Mouse (Mus musculus): Measurements from ENCODE around the gene Klhl11.

Klhl11 gene

GRCm38 (mm10) chr11:100414021-100414913, 58.3 kb downstream of the Klhl11 start, which contains the start of gene P3h4:
TSS of gene P3h4 (minus strand) at chr11:100414836.
- DNase-seq (ENCODE audit: low read depth, low spot score), result no peak

- no peak for DNase-seq (ENCODE audit: low read depth, low spot score)
Measured at GRCm38 (mm10) chr11:100413541-100413940, 59.0 kb downstream of the Klhl11 start.
